Mouse (Mus musculus) testis, postnatal 14 days (tissue): ENCODE data around the gene Zdhhc18.

Source experiments
- DNase-seq: peaks from one replicate; pipeline ENCODE4 v3.0.0; 2021; ENCODE audit warnings: low spot score

Zdhhc18 gene

DNA sequence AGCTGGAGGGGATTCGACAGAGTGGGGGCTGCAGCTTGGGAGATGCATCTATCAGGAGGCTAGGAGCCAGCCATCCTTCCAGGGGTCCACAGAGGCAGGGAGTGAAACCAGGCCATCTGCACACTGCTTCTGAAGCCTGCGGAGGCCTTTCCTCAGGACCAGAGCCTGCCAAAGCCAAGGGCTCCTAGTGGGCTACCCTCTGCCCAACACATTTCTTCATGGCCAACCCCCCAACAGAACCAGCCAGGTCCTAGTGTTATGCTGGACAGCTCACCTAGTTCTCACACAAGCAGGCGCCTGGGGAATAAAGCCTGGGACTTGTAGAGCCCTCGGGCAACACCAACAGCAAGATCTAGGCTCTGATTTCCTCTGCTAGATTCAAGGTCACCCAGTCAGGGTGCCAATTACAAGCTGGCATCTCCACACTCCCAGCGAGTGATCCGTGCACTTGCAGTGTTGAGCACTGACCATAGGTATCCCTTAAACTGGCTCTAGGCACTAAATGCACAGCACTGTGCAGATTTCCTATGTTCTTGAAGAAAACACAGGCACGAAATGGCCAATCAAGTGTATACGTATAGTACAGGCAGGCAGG, 19.5 kb downstream of the Zdhhc18 start:
- DNase-seq = no peak

DNA sequence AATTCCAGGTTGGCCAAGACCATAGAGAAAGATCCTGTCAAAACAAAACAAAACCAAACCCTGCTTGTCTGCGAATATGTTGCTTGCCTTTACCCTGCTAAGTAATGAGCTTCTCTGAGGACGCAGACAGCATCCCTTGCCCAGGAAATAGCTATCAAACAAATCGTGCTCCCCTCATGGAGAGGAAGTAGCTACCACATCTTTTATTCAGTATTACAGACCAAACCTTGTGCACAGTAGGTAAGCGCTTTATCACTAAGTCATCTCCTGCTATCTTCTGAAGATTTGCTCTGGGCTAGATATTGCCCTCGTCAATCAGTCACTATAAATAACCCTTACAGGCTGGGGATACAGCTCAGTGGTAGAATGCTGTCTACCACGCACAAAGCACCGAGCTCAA, 20.8 kb downstream of the Zdhhc18 start:
- DNase-seq = no peak

DNA sequence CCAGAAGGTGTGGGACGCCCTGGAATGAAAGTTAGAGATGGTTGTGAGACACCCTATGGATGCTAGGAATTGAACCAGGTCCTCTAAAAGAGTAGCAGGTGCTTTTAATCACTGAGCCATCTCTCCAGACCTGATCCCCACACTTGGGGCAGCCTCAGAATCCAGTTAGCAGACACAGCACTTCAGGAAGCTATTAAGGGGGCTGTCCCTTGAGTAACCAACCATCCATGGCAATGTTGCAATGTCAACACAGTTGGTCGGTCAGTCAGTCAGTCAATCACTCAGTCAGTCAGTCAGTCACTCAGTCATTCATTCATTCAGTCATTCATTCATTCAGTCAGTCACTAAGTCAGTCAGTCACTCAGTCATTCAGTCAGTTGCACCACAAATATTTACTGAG, 21.4 kb downstream of the Zdhhc18 start:
- no peak for DNase-seq

DNA sequence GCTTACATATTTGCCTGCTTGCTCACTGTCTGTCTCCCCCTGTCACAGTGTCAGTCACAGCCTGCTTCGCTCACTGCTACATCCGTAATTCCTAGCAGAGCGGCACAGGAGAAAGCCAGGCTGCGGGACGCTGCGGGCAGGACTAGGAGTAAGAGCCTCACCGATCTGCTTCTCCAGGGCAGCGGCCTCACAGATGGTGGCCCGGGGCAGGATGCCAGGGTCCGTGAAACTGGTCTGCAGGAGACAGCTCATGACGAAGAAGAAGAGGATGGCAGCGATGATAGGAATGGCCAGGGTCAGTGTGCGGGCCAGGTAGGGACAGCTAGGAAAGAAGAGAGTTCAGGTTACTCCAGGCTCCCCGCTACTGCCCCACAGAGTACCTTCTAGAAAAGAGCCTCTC, 22.9 kb downstream of the Zdhhc18 start:
- DNase-seq = no peak

DNA sequence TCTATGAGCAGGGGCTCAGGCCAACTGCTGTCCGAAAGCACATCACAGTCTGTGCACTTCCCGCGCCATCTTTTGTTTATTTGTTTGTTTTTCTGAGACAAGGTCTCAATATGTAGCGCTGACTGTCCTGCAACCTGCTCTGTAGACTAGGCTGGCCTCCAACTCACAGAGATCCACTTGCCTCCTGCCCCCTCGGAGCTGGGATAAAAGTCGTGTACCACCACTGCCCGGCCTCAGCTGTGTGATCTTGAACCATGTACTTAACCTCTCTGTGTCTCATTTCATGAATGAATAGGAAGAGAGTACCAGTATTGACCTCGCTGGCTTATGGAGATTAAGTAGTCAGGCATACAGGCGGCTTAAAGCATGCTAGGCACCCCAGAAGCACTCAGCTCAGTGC, 23.3 kb downstream of the Zdhhc18 start:
- no peak for DNase-seq

DNA sequence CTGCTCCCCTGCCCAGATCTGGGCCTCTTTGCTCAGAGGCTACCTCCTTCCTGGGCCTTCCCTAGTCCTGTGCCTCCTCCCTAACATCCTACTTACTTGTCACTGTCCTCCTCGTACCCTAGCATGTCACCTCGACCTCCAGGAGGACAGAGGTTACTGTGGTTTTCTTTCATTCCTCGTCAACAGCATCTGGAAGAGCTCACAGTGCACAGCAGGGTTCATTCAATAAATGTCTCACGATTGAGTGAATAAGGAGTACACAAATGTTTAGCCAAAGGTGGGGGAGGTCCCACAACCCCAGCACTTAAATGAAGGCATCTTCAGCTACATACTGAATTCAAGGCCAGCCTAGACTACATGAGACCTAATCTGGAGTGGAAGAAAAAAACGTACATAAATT, 23.7 kb downstream of the Zdhhc18 start:
- DNase-seq = no peak

DNA sequence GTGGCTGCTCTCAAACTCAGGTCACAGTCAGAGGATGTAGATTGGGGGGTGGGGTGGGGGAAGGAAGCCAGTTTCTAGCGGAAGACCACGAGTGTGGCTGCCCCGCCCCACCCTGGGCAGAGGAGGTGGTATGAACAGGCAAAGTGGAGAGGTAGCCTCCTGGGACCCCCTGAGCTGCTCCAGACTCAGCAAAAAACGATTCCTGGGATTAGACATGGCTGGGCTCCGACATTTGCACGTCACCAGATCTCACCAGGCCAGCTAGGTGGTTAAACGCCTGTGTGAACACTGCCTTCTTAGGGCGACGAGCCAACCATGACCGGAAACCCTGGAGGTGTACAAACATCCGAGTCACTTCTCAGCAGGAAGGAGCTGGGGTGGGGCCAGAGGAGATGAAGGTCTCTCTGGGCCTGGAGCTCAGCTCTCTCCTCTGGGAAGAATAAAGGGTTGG, 24.3 kb downstream of the Zdhhc18 start:
- no peak for DNase-seq

DNA sequence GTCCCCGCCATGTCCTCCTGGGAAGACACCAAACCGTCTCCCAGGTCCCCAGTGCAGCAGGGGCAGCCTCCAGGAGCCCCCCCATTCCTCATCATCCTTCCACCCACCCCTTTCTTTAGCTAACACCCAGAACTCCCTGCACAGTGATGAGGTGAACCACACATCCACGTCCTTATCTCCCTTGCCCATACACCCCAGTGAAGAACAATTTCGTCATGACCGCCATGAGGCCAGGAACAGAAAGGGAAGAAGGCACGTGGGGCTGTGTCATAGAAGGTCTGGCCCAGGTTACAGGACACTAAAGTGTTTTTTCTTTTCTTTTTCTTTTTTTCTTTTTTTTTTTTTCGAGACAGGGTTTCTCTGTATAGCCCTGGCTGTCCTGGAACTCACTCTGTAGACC, 25.1 kb downstream of the Zdhhc18 start:
- no peak for DNase-seq

DNA sequence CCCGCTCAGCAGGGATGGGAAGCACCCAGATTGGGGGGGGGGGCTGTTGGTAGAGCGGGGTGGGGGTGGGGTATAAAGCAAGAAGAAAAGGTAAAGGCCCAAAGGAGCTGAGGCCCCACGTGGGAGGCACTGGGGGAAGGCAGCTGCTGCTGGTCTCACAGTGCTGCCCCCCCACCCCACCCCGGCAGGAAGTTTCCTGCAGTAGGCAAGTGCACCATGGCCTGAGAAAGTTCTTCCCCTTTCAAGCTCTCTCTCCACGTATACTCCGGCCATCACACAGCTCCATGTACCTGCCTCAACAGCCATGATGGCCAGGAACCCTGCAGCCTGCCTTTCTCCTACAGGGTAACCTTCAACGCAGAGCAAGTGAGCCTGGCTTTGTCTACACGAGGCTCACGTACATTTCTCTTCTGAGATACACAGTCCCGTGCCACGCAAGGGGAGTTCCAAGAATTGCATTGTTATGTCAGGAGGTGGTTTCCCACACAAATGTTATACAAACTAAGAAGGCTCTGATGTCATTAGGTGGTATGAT, 27.7 kb downstream of the Zdhhc18 start:
- no peak for DNase-seq

DNA sequence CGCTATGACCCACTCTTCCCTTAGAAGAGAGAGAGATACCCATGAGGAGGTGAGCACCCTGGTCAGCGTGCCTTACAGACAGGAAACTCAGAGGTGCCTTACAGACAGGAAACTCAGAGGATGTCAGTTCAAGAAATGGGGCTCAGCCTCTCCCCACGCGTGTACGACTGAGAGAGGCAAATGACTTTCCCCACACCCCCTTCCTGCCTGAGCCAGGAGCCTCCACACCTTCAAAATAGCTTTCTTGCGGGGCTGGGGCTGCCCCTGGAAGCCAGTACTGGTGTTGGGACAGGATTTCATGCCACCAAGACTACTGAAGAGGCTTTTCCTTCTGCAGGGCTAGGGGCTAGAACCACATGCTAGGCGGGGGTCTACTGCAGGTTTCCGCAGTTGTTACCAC, 29.3 kb downstream of the Zdhhc18 start:
- DNase-seq = no peak

DNA sequence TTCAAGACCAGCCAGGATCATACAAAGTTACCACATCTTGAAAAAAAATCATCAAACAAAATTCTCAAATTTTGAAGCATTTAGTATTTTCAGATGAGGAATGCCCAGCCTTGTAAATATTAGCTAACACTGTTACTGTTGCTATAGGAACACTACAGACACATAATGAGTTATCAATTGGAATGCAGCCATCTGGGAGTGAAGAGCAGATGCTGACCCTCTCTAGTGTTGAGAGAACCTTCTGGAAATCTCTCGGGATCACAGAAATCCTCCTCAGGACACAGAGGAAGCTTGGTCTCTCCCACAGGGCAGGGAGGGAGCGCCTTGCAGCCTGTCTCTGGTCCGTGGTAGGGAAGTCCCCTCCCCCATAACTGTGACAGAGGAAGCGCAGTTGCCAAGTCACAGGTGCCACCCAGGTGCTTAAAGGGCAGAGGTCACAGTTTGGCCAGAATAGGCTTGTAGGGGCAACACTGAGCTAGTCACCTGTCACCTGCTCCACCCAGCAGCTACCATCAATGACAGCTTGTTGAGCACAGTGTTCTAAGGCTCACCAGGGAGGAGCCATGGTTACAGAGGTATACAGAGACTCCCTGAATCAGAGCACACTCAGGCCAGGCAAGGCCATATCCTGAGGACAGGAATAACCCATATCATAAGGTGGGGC, 30.3 kb downstream of the Zdhhc18 start:
- no peak for DNase-seq

DNA sequence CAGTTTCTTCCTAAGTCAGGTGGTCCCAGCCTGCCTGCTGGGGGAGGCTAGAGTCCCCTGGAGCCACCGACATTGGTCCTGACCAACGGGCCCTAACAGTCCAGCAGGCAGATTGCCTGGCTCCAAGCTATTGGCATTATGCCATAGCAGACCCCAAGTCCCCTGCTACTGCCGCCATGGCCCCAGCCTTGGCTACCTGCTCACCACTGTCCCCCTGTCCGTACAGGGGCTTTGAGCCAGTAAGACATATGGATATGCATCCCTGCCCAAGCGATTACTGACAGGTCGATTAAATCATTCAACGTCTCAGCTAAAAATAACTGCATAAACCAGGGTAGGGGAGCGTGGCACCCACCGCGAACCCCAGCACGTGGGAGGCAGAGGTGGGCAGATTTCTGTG, 32.0 kb downstream of the Zdhhc18 start:
- DNase-seq = no peak

DNA sequence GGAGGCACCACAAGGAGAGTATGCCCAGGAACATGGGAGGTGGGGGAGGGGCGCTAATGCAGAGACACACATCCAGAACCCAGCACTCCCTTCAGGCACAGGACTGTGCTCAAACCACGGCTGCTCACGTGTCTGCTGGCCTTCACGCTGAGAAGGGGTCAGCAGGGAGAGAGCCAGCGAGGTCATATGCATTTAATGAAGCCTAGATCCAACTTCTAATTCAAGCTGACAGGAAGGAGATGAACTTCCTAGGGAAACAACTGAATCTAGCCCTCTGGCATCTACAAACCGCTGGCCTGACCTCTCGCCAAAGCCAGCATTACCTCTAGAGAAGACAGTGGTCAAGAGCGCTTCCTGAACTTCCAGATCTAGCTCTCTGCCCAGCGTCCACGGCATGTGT, 34.5 kb downstream of the Zdhhc18 start:
- no peak for DNase-seq

DNA sequence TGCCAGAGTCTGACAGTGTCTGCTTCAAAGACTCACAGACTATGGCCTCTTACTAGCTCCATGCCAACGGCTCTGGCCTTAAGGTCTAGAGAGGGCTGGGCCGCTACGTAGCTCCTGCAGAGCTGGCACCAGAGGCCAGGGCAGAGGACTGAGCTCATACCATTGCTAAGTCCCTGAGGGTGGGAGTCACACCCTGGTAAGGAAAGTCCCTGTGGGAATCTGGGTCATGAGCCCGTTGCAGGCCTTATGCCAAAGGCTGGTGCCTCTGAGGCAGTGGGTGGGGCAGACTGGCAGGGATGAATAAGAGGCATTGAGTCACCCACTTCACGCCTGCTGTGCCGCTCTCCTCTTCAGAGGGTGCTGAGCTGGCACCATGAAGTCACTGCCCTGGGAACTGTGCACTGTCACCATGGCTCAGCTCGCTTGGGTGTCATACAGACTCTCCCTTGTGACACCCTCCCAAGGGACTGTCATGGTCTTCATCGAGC, 35.6 kb downstream of the Zdhhc18 start:
- DNase-seq = no peak

DNA sequence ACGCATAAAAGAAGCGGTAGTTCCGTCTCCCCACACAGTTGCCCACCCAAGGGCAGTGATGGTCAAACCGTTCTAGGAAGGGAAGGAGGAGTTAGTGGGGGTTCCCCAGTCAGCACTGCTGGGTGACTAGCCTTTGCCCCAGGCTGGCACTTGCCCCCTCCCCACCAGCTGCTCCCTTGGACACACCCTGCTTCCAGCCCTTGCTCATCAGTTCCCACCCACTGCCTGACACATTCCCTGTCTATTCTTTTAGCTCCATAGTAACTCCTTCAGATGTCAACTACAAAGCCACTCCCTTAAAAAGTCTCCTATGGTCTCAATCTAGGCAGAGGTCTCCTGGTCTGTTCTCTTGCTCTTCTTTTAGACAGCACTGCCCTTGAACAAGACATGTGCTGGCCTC, 36.1 kb downstream of the Zdhhc18 start:
- no peak for DNase-seq

DNA sequence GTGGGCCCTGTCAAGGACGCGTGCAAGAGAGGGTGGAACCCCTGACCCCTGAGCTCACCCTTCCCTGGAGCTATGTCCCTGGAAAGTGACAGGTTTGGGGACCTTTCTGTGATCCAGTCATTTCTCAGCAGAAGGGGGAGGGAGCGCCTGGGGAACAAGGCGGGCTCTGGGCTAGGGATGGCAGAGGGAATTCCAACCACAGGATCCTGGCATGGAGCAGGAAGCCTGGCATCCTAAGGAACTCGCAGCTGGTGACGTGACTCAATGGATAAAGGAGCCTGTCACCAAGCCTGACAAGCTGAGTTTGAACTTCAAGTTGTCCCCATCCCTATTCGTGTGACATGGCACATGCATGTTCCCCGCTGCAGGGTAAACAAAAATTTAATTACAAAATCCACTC, 36.9 kb downstream of the Zdhhc18 start:
- DNase-seq = no peak

DNA sequence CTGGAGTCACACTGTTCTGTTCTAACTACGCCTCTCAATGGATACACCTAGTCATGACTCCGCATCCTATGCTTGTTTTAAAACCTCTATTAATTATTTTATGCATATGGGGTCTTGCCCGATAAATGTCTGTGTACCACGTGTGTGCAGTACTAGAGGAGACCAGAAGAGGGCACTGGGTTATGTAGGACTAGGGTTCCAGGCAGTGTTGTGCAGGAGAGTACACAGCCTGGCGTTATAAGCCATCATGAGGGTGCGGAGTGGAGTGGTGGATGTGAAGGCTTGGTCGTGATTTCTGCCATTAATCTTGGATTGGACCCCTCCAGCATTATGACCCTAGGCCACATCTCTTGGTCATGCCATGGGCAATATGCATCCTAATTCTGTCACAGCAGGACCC, 37.5 kb downstream of the Zdhhc18 start:
- DNase-seq = no peak

DNA sequence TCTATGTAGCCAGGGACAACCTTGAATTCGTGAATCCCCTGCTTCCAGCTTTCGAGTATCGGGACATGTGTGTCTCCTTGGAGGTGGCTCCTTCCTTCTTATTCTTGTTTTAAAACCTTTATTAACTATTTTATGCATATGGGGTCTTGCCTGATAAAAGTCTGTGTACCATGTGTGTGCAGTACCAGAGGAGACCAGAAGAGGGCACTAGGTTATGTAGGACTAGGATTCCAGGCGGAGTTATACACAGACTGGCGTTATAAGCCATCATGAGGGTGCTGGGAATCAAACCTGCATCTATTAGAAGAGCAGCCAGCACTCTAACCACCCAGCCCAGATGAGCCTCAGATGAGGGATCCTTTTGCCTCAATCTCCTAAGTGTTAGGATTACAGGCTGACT, 38.1 kb downstream of the Zdhhc18 start:
- no peak for DNase-seq

DNA sequence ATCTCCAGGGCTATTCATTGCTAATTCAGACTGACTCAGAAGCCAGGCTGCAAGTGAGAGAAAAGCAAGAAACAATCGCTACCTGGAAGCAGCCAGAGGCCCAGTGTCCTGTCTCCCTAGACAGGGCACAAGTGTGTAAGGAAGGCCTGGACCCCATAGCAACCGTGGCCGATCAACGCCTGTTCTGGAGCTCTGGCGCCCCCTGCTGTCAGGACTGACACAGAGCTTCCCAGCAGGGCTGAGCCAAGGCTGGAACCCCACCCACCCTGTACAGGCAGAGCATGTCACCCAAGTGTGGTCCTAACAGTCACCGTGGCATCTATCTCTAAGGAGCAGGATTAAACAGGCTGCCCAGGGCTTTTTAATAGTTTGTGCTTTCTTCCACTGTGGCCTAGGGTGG, 40.2 kb downstream of the Zdhhc18 start:
- peak; percentile 72 for DNase-seq

DNA sequence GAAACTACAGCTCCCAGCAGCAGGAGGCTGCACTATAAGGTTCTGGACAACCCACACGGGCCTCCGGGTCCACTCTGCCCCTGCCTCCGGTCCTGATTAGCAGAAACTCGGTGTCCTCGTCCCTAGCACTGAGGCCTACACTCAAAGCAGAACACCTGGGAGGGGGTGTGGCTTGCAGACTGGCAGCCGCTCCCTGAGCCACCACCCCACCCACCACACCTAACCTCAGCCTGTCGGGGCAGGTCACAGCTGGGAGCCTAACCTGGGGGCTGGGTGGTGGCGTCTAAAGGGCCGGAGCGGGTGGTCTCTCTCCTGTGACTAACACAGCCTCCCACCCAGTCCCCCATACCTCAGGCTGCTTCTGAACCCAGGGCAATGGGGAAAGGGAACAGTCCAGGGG, 42.7 kb downstream of the Zdhhc18 start:
- DNase-seq = no peak

DNA sequence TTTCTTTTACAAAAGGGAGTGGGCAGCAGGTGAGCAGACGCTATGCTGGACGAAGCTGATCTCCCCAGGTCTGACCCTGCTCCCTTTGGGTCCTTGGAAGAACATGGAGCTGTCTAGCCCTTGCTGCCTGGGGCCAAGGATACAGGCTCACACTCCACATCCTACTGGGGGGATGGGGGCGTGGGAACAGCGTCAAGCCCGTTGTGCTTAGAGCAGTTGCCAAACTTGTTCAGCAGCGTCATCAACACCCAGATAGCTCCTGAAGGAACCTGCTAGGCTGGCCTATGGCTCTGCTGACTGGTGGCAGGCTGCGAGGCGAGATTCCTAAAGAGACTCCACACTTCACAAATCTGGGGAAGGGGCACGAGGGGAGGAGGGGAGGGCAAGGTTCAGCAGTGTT, 44.6 kb downstream of the Zdhhc18 start:
- no peak for DNase-seq

DNA sequence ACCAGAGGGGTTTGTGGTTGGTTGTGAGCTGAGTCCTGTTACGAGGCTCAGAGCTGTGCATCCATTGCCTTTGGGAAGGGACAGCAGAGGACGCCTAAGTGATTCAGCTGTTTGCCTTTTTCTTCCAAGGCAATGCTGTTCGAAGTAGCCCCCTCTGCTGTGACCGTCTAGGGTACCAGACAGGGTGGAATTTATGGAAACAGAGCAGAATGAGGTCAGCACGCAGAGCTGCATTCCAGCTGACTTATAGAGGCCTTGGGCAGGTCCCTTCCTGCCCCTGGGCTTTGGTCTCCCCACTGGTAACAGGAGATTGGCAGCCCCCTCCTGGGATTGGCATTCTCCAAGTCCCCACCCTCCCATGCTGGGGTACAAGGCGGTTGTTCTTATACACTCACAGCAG, 45.1 kb downstream of the Zdhhc18 start:
- DNase-seq = no peak

DNA sequence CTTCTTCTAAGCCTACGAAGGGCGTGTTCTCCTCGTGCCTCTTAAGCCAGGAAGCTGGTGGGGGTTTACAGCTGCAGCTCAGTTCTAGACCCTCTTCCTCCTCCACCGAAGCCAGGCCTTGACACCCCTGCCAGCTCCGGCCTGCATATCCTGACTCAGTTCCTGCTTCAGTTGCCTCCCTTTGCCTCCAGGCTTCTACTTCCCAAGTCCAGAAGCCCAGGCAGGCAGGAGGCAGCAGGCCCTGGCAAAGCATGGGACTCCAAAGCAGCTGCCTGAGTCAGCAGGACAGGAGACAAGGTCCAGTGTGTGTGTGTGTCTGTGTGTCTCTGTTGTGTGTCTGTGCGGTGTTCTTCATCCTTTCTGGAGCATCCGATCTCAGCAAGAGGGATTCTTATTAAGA, 45.8 kb downstream of the Zdhhc18 start:
- no peak for DNase-seq

DNA sequence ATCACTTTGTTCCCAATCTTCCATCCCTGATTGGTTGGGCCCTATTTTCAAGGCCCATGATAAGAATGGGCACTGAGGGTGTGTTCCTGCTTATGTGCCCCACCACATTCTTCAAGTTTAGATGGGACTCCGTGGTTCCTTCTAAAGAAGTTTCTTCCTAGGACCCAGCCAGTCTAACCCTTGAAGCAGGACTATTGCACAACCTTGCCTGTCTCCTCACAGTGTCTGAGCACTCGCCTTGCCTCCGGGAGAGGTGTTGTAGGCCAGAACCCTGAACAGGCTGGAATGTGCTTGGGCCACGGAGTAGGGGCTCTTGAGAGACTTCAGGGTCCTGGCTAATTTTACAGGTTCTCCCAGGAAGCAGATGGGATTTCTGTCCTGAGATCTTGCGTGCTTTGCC, 46.9 kb downstream of the Zdhhc18 start:
- no peak for DNase-seq
